Mouse (Mus musculus) C2C12 (cell line): Measurements from ENCODE around the gene Camk2d.

Source experiments
- CTCF ChIP-seq: IDR thresholded peaks from one replicate; pipeline ENCODE4 v1.5.1; 2011; ENCODE audit not compliant: control insufficient read depth, insufficient read depth, insufficient read length
- FOSL1 ChIP-seq: IDR thresholded peaks from one replicate; pipeline ENCODE4 v1.8.0; 2011; ENCODE audit warnings: mild to moderate bottlenecking, low read length; ENCODE audit not compliant: poor library complexity, insufficient read depth, severe bottlenecking

- TF ChIP-seq CTCF (no peak), FOSL1 (no peak)
These were observed 65.8 kb downstream of the Camk2d start for GRCm38 (mm10) chr3:126661920-126662319.
